Mouse (Mus musculus): ENCODE data around the gene Cwh43.

Gene Cwh43

DNA sequence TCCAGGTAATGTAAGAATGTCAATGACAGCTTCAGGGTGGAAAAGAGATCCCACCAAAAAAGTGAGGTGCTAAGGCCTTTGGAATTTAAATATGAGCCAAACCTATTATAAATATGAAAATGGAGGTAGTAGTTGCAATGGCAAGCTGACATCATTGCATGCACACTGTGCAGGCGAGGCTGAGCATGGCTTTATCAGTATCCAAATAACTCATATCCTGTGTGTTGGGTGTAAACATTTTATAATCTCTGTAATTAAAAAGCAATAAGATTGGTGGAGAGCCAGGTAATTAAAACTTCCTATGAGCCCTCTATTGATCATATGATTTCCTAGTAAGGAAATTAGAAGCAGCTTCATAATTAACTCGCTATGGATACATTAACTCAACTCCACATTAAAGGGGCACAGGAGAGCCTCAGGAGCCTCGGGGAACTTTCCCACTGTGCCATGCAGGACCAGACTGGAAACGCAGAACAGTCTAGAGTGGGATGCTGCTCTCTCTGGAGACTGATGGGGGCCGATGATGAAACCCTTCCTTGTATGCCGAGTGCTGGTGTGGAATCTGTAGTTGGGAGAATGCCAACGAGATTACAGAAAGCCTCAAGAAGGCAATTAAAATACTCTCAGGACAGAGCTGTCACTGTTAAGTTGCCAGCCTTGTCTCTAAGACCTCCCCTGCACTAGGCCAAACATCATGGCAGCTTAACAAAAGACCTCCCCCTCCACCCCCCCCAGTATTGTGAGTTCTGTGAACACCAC is 5.9 kb upstream of the Cwh43 start:
- DNase-seq (ENCODE audit: low spot score in 2 of 2): no peak

DNA sequence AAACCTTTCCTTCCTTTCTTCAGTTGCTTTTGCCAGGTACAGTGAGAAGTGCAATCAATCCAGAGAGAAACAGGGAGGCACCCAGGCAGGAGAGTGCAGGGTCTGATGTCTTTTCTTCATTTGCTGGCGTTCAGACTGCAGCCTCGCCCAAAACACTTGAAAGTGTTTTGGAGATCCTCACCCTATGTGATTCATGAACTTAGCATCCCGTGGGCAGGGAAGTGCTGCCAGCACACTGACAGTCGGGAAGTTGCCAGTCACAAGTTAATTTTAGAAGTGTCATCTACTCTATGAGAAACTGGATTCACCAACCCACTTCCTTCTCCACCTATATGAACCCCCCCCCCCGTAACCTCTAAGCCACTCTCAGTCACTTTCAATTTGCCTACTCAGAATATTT is 4.5 kb upstream of the Cwh43 start:
- DNase-seq (ENCODE audit: low spot score in 2 of 2): no peak

DNA sequence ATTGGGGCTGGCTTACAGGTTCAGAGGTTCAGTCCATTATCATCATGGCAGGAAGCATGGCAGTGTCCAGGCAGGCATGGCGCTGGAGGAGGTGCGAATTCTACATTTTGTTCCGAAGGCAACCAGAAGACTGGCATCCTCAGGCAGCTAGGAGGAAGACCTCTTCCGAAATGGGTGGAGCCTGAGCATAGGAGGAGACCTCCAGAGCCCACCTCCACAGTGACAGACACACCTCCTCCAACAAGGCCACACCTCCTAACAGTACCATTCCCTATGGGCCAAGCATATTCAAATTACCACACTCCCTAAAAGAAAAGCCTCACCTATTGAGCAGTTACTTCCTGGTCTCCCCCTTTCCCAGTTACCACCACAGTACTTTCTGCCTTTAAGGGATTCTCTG is 3.0 kb upstream of the Cwh43 start:
- no peak for DNase-seq (ENCODE audit: low spot score in 2 of 2)

DNA sequence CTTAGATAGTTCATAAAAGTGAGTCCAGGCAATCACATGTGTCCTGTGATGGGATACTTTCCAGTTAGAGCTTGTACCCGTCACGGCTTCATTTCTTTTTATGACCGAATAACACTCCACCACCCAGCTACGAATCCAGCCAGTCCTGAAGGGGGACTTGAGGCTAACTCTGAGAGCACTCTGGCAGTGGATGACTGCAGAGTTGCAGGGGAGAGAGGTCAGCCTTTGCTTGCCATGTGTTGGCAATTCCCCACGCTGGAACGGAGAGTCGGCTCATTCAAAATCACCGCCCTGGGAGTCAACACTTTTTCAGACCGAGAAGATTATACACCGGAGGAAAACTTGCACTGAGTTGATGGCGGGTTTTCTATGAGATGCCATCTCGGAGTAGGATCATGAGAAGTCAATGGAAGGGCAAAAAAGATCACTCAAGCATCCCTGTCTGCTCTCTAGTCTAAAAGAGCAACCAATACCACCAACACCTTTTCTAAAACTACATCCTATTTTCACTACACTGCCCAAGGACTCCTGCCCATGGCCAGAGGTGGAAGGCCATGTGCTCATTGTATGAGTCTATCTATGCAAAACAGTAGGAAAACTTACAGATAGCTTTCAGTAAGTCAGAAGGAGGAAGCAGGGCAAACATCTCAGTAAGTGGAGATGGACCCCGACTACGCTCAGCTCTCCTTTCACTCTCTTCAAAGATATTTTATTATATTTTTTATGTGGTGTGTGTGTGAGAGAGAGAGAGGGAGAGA is 2.4 kb upstream of the Cwh43 start:
- DNase-seq (ENCODE audit: low spot score in 2 of 2): no peak

DNA sequence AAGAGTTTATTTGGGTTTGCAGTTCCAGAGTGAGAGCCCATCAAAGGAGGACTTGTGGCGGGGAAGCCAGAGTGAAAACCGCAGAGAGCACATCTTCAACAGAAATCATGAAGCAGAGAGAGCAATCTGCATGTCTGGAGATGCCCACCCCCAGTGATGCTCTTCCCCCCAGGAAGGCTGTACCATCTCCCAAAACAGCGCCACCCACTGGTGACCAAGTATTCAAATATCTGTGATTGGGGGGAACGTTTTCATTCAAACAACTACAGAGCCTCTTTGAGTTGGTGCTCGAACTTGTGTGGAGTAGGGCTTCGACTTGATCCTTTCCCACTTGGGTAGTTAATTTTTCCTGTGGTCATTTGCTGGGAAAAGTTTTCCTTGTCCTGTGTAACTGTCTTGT is 1.1 kb upstream of the Cwh43 start:
- no peak for DNase-seq (ENCODE audit: low spot score in 2 of 2)

DNA sequence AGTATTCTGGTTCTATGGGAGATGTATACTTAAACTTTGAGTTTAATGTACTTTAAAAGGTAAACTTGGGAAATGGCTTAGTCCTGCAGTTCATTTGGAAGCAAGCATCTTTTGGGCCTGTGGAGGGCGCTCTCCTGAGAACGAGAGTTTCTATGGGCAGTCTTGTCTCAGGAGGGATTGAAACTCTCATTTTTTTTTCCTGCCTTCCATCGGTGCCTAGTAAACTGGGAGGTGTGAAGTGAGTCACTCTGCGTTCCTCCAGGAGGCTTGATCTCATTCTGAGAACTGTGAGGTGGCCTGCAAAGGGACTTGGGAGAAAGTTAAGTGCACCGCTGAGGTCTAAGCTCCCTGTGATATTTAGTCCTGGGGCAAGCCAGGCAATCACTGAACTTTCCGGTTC is 986 bp downstream of the Cwh43 start:
- no peak for DNase-seq (ENCODE audit: low spot score in 2 of 2)

DNA sequence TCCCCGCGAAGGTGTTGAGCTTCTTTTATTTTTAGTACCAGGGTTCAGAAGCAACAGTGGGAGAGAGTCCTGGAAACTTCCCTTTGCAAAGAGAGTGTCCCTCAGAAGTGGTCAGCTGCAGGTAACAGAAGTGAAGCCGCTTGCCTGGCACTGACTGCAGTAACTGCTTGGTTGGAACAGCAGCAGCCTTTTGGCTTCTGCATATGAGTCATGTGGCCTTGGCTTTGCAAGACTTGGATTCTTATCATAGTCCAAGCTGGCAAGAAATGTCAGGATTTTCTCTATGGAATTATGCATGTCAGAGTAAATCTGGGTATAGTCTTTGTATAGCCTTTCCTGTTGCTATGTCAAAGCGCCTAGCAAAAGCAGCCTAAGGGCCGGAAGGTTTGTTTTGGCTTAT is 4.1 kb downstream of the Cwh43 start:
- no peak for DNase-seq (ENCODE audit: low spot score in 2 of 2)

DNA sequence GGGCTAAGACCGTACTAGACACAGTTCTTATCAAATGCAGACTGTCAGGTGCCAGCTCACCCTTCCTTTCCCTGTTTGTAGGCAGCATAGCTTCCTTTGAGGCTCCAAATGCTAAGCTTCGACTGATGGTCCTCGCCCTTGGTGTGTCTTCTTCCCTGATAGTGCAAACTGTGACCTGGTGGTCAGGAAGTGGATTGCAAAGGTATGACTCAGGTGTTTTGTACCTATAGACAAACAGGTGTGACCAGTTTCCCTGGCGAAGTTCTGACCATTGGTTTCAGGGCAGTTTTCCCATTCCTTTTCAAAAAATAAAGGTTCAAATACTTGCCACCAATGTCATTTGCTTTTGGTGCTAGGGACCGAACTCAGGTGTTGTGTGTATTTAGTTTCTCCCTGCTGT is 5.9 kb downstream of the Cwh43 start:
- DNase-seq (ENCODE audit: low spot score in 2 of 2): no peak

DNA sequence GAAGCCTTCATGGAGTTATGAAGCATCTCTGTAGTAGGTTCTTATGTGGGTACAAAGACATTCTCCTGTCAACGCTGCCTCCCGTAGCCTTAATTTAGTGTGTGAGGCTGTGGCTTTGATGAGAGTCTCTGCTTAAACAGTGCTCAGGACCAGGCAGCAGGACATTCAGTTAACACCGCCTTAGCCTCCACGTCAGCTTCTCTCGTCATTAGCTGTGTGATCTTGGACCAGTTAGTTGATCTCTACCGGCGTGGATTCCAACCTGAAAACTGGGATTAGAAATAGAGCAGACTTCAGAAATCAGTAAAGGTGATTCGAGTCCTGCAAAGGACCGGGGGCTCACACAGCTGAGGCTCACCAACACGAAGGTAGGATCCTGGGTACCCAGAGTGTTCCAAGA is 8.3 kb downstream of the Cwh43 start:
- DNase-seq (ENCODE audit: low spot score in 2 of 2): no peak

DNA sequence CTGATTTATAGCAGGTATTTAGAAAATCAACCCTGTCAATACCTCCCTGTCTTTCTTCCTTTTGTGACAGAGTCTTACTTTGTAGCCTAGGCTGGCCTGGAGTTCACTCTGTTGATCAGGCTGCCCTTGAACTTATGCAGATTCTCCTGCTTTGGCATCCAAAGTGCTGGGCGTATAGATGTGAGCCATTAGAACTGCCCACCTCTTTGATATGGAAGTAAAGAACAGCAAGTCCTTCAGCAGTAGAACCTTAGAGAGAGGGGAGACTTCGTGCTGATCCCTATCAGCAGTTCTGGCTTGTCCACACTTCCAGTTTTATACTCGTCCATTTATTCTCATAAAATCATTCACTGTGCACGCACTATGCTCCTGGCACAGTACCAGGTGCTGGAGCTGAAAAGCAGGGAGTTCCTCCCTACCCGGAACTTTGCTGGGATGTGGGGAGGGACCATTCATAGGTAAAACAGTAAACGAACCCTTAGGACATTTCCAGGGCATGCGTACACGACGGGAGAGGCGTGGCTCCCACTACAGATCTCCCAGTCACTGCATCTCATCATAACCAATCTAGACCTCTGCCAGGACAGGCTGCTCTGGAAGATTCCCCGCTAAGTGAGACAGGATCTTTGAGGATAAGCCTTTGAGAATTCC is 13.3 kb downstream of the Cwh43 start:
- no peak for DNase-seq (ENCODE audit: low spot score in 2 of 2)

DNA sequence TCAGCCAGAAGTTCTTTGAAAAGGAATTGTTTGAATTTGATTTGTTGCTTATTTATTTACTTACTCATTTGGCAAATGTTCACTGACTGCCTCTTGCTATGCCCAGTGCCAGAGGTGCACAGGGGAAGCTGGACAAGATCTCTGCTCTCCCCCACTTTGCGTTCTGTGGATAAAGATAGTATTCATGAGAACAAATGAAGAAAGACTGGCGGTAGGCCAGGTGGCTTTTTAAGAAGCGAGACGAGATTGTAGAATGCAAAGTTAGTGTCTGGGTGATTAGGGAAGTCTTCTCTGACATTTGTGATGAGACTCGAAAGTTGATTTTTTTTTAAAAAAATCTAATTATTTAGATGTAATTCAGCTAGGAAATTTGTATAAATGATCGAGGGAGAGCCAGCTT is 20.9 kb downstream of the Cwh43 start:
- no peak for DNase-seq (ENCODE audit: low spot score in 2 of 2)

DNA sequence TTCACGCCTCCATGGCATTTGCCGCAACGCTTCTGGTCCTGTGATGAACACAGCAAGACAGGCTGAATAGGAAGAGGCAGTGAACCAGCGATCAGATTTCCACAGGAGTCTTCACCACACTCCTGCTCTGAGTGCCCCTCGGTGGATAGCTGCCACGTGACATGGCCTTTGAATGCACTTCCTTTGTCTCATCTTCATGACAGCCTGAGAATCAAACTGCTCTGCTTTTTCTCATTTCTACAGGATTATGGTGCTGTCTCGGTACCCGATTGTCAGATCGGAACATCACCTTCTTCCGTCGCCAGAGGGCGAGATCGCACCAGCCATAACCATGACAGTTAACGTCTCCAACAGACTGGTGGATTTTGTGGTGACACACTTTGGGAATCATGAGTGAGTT is 25.7 kb downstream of the Cwh43 start:
- DNase-seq (ENCODE audit: low spot score in 2 of 2): peak; percentile 53 to 80

DNA sequence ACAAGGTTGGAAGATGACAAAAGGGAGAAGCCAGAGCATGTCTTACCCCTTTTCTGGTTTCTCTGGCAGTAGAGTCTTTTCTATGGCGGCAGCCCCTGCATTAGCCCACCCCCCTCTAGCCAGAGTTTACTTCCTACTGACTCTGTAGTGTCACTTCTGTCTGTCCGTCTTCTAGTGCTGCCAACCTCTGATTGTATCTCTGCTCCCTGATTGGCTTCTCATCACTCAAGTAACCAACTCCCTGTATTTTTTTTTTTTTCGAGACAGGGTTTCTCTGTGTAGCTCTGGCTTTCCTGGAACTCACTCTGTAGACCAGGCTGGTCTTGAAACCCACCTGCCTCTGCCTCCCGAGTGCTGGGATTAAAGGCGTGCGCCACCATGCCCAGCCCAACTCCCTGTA is 26.9 kb downstream of the Cwh43 start:
- DNase-seq (ENCODE audit: low spot score in 2 of 2): no peak

DNA sequence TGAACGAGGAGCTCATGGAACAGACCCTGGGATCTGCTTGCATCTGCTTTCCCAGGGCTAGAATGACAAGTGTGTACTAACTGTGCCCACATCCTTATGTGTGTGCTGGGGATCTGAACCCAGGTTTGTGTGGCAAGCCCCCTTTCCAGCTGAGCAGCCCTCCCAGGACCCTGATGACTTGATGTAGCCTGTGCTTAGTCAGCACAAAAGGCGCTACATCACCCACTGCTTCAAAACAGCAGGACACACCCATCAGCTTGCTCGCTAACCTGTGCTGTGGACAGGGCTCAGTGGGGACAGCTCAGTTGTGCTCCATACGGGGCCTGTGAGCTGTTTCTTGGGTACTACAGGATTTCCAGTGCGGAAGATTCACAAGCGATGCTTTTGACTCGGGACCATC is 28.9 kb downstream of the Cwh43 start:
- DNase-seq (ENCODE audit: low spot score in 2 of 2): no peak

DNA sequence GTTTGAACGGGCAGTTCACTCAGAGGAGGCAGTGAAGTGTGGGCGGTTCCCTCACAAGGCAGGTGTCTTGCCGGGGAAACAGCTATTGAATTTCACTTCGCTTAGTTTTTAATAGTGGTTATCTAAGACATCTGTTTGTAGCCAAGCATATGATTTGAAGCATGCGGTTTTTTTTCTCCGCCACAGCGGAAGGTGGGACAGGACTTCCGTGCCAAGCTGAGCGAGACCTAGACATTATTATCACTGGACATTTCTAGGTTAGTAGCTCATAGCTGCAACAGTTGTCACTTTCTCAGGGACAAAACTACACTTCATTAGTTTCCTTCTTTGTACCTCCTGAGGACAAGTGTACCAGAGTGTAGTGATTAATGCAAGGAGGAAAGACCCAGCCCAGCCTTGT is 36.3 kb downstream of the Cwh43 start:
- peak in 1 of 2 experiments; percentile 2 for DNase-seq (ENCODE audit: low spot score in 2 of 2)

DNA sequence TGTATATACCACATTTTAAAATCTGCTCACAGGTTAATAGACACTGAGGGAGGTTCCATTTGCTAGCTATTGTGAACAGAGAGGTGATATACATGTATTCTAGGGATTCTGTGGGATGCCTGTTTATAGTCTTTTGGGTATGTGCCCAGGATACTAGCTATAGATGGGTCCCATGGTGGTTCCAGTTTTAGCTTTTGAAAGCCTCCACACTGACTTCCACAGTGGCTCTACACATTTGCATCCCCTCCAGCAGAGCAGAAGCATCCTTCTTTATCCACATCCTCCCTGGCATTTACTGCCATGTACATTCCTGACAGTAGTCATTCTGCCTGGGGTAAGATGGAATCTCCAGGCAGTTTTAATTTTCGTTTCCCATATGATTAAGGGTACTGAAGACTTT is 44.4 kb downstream of the Cwh43 start:
- no peak for DNase-seq (ENCODE audit: low spot score in 2 of 2)

DNA sequence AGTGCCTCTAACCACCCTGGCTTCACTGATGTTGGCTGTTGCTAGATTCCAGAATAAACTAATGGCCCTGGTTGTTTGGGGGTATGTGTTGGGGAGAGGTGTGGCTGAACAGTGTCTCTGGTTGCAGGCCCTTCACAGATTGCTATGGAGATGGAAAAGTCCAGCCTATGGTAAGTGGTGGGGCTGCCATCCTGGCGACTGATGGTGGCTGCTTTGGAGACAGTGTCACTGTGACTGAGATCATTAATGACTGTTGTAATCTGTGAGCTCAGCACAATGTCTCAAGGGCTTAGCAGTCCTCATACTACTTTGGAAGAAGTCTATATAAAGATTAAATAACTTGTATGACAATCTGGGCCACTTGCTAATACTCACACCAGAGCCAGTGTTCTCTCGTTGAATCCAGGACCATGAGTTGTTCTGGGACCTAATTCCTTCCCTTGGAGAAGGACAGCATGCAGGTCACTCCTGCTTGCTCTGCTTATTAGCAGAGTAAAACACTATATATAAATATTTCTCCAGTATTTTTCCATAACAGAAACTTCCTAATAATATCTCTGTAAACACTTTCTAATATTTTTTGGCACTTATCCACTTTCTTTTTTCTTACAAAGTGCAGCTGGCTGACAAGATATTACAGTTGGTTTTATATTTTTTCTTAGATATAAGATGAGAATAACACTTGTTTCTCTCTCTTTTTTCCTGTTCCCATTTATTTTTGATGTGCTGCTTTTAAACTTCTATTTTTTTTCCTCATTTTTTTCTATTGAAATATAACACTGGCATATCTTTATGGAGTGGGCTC is 48.8 kb downstream of the Cwh43 start:
- no peak for DNase-seq (ENCODE audit: low spot score in 2 of 2)

DNA sequence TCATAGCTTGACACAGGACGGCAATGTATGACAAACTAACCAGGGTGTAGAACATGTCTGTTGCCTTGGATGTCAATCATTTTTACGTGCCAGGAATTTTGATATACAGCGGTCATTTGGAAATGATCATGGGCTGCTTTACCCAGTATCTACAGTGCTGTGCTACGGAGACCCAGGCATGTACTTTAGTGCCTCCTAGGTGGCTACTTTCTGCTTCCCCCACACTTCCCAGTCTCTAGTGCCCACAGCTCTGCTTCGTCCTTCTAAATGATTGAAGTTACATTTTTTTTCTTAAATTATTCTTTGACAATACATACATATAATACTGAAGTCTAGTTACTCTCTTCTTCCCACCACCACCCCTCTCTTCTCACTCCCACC is 49.4 kb downstream of the Cwh43 start:
- DNase-seq (ENCODE audit: low spot score in 2 of 2): no peak

DNA sequence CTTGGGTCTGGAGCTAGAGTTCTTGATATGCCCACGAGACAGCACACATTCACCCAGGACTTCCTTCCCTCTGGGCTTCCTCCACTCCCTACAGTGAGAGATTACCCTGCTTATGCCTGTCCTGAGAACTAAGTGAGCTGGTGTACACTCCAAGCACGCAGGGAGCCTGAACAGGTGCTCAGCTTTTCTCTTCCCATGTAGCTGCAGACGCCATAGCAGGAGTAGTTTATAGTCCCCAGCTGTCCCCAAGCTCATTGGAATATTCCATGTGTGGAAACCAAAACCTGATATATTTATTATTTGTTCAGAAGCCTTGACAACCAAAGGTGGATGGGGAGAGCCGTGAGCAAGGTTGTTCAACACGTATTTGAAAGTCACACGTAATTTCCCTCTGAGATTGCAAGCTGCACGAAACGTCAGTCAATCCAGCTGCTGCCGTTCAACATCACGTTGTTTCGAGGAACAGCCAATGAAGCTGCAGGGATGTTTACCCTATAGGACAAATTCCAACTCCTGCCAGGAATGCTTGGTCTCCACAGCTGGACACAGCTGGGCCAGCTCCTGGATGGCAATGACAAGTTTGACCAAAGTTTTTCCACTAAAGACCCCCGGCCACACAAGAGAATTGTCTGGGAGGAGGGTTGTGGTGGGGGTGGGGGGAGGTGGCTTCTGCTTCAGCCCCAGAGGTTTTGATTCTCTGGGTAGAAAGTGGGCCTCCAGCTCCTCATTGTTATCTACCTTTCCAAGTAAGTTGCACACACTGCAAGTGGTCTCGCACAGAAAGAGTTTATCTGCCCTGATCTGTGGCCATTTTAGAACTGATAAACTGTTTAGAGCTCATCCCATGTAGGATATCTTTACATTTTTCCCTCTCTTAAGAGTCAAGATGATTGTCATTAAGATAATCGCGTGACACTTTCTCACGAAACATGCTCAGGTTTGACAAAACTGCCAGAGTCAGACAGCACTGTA is 62.9 kb downstream of the Cwh43 start:
- no peak for DNase-seq (ENCODE audit: low spot score in 2 of 2)

DNA sequence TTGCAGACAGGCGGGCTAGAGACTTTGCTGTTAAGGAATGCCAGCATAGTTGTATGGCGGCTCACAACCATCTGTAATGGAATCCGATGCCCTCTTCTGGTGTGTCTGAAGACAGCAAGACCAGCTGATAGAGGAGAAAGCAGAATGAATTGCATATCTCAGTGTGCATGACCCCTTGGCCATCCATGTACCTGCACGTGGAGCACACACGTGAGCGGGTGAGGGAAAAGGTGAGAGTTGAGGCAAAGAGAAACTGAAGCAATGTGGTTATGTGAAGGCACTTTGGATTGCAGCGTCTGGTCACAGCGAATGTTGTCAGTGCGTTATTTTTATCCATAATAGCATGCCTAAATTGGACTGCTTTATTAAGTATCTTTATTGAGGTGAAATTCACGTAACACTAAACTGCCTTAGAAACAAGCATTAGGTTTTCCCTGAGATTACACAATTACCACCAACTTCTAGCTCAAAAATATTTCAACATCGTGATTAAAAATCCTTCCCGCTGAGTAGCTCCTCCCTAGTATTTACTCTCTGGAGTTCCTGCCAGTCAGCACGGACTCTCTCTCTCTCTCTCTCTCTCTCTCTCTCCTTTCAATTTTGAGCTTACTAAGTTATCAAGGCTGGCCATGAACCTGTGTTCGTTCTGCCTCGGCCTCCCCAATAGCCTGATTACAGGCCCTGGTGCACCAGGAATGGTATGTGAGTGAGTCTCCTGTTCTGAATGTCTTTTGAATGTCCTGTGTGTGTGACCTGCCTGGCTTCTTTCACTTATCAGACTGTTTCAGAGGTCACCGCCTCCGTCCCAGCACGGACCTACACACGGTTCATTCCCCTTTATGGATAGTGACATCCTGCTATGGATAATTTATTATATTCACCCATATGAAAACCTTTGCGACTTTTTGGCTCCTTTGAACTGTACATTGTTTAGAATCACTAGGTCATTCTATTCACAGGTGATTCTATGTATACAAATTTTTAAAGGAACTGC is 68.8 kb downstream of the Cwh43 start:
- DNase-seq (ENCODE audit: low spot score in 2 of 2): no peak
